In the genomic region with DNA sequence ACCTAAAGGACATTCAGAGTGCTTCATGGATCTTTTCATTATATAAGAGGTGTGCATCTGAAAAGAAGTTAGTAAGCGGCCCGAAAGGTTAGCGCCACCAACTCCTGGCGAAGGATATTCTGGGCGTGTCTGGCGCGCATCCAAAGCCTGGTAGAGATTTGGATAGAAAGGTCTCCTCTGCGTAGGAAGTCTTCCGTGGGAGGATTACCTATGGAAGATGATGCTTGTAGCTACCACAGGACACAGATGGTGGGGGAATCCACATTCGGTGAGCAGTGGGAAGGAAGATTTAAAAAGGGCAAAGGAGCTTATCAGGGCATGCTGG, we compare ENCODE assay signal across 8 mouse cellular contexts. TPM values are rescaled to one million over a fixed set of nuclear protein-coding genes. Genes with fewer than 3 reads are reported as not detected.
DNase-seq lines count a peak whose midpoint lies in the region; ATAC-seq and TF ChIP-seq lines count a peak whose summit lies in the region.

No protein-coding gene starts in this region.

- H3K36me3 ChIP-seq in forebrain, embryonic 12.5 days (replicated peaks): peaks cover 12% of the 10 kb centered on the region
- H3K36me3 ChIP-seq in kidney, embryonic 15.5 days: peaks cover 20% of the 10 kb centered on the region; the same call in 1 of the 2 replicates
- no peaks in the 10 kb centered on the region for H3K36me3 ChIP-seq in midbrain, embryonic 14.5 days (ENCODE audit: control insufficient read depth, insufficient read depth, low read length)

- H3K4me1 ChIP-seq in bone marrow, adult 2 months (ENCODE audit: control insufficient read depth, insufficient read depth, low read length): no peaks in the 10 kb centered on the region; the same call in 1 of the 2 replicates
- H3K4me1 ChIP-seq in forebrain, embryonic 12.5 days: peaks cover 16% of the 10 kb centered on the region
- peaks cover 14% of the 10 kb centered on the region for H3K4me1 ChIP-seq in kidney, embryonic 15.5 days
- peaks cover 11% of the 10 kb centered on the region for H3K4me1 ChIP-seq in midbrain, embryonic 14.5 days (ENCODE audit: control insufficient read depth, insufficient read depth, low read length)

- no peak overlapping the region for H3K27ac ChIP-seq in left cerebral cortex, adult 2 months
- H3K27ac ChIP-seq in bone marrow, adult 2 months (ENCODE audit: control insufficient read depth, insufficient read depth, low read depth, low read length, poor library complexity): peak overlapping the region; percentile 57
- no peak overlapping the region for H3K27ac ChIP-seq in forebrain, embryonic 12.5 days
- 0 out of 2 replicates have a peak overlapping the region, but pooled peaks have one; percentile 15 for H3K27ac ChIP-seq in kidney, embryonic 15.5 days
- H3K27ac ChIP-seq in midbrain, embryonic 14.5 days (replicated peaks; ENCODE audit: low read depth, low read length): no peak overlapping the region

- 0 out of 2 replicates have a peak, but pooled peaks cover 3% of the 10 kb centered on the region for H3K27me3 ChIP-seq in forebrain, embryonic 12.5 days
- no peaks in the 10 kb centered on the region for H3K27me3 ChIP-seq in kidney, embryonic 15.5 days
- H3K27me3 ChIP-seq in midbrain, embryonic 14.5 days (ENCODE audit: control insufficient read depth, insufficient read depth, low read length): no peaks in the 10 kb centered on the region

- WGBS in bone marrow, adult 2 months: 1% methylated on average over 10 of the region's 10 CpGs
- 4% methylated on average over 10 of the region's 10 CpGs for WGBS in forebrain, embryonic 12.5 days
- WGBS in kidney, embryonic 15.5 days: under 1% methylated on average over 10 of the region's 10 CpGs
- 3% methylated on average over 10 of the region's 10 CpGs for WGBS in midbrain, embryonic 14.5 days

- no peak for TF ChIP-seq CTCF in left cerebral cortex, adult 2 months (IDR thresholded peaks at IDR 0.05)
- no peak for TF ChIP-seq CTCF in bone marrow, adult 2 months (IDR thresholded peaks at IDR 0.05; ENCODE audit: control insufficient read depth, insufficient read depth, low read length)

- intact Hi-C loops in left cerebral cortex, adult 2 months (cut with DNase I): loop anchor here (5.0 kb wide), 1 partner anchor 65 kb away; the partner anchor contains the start of genes Casp3 and Primpol

- H3K9me3 ChIP-seq in forebrain, embryonic 12.5 days: no peaks in the 10 kb centered on the region
- no peaks in the 10 kb centered on the region for H3K9me3 ChIP-seq in kidney, embryonic 15.5 days (replicated peaks)
- no peaks in the 10 kb centered on the region for H3K9me3 ChIP-seq in midbrain, embryonic 14.5 days (ENCODE audit: control insufficient read depth, low read length)

- peak overlapping the region; percentile 81 for H3K4me2 ChIP-seq in forebrain, embryonic 12.5 days
- peak overlapping the region; percentile 62 for H3K4me2 ChIP-seq in kidney, embryonic 15.5 days
- peak overlapping the region; percentile 74 for H3K4me2 ChIP-seq in midbrain, embryonic 14.5 days (ENCODE audit: low read length)

- DNase-seq in left cerebral cortex, adult 2 months (ENCODE audit: extremely low spot score in 1 of 2, low spot score in 2 of 2): no peak
- no peak for DNase-seq in left cerebral cortex, adult 9 months (ENCODE audit: low spot score in 2 of 2)
- no peak for DNase-seq in midbrain, embryonic 14.5 days
- DNase-seq in urinary bladder, adult 2 months (ENCODE audit: low spot score): no peak
- DNase-seq in layer of hippocampus, adult 11-12 months (ENCODE audit: low spot score): no peak

- peak overlapping the region; percentile 72 for H3K4me3 ChIP-seq in left cerebral cortex, adult 2 months
- H3K4me3 ChIP-seq in bone marrow, adult 2 months (replicated peaks; ENCODE audit: control insufficient read depth, low read depth, low read length): peak overlapping the region; percentile 94
- peak overlapping the region; percentile 67 for H3K4me3 ChIP-seq in forebrain, embryonic 12.5 days (replicated peaks)
- H3K4me3 ChIP-seq in kidney, embryonic 15.5 days (replicated peaks): peak overlapping the region; percentile 67
- peak overlapping the region; percentile 62 for H3K4me3 ChIP-seq in midbrain, embryonic 14.5 days (replicated peaks; ENCODE audit: low read depth, low read length)

- TF ChIP-seq POLR2A in bone marrow, adult 2 months (IDR thresholded peaks at IDR 0.05; ENCODE audit: borderline replicate concordance, control insufficient read depth, low read depth, low read length): no peak

- peak overlapping the region; percentile 59 for H3K9ac ChIP-seq in forebrain, embryonic 12.5 days
- peak overlapping the region; percentile 50 for H3K9ac ChIP-seq in kidney, embryonic 15.5 days
- H3K9ac ChIP-seq in midbrain, embryonic 14.5 days (replicated peaks; ENCODE audit: low read length): peak overlapping the region; percentile 46; the same call in 1 of the 2 replicates

- no peak for ATAC-seq in forebrain, embryonic 12.5 days (ENCODE audit: low FRiP score)
- ATAC-seq in kidney, embryonic 15.5 days (replicated peaks; ENCODE audit: low FRiP score): no peak
- no peak for ATAC-seq in midbrain, embryonic 14.5 days (ENCODE audit: low FRiP score, low TSS enrichment)

RNA-seq across cellular contexts. Expression of gene Cenpu, which starts 0.6 kb away (rescaled TPM):
- 1 to 10 TPM; 2.0 to 2.3 TPM for total RNA-seq in left cerebral cortex, adult 2 months (2021)
- 14.2 and 18.7 TPM in 2 replicates for polyA plus RNA-seq in bone marrow, adult 2 months (2011; ENCODE audit: insufficient read depth, insufficient read length, low replicate concordance, missing spikeins)
- polyA plus RNA-seq in forebrain, embryonic 12.5 days (2016; fragmentation: Nextera tagmentation; extraction: Ambion mirVana): 27.4 and 36.4 TPM in 2 replicates
- polyA plus RNA-seq in kidney, embryonic 15.5 days (2015; fragmentation: Nextera tagmentation; extraction: Ambion mirVana): 18.5 and 19.7 TPM in 2 replicates
- polyA plus RNA-seq in midbrain, embryonic 14.5 days (2014; fragmentation: Nextera tagmentation; extraction: Ambion mirVana): 6.8 and 8.6 TPM in 2 replicates
- 0.86 and 1.4 TPM in 2 replicates for polyA plus RNA-seq in urinary bladder, adult 2 months (2012; rRNA removed)

Comparison
In these comparisons a context has a peak if more than half of its experiments do, and no peak if none do; other contexts are left out.
1. H3K27ac ChIP-seq: peak in bone marrow, adult 2 months (single experiment) and kidney, embryonic 15.5 days (single experiment); none in left cerebral cortex, adult 2 months (single experiment), forebrain, embryonic 12.5 days (single experiment) and midbrain, embryonic 14.5 days (single experiment).
2. Peak in every context shown above with its lines, with median percentiles within 50 percentile points of each other: H3K4me3 ChIP-seq, H3K4me2 ChIP-seq and H3K9ac ChIP-seq.